Mouse (Mus musculus): ENCODE results near the gene Ksr2. TPM values are rescaled to one million over a fixed set of nuclear protein-coding genes. Genes with fewer than 3 reads are reported as not detected.
A peak's percentile ranks its signal among the peaks of the same experiment; 100 is the strongest.

Gene Ksr2
- polyA plus RNA-seq (2014; fragmentation: Nextera tagmentation; extraction: Ambion mirVana), result 0.36 and 0.39 TPM in 2 replicates

GRCm38 (mm10) chr5:117413507-117414501, at the start of gene Ksr2:
TSS of gene Ksr2 (plus strand) at chr5:117414000.
- H3K36me3 ChIP-seq (ENCODE audit: insufficient read depth), result no peaks in the 10 kb centered on the region
- peak within 1 kb of the TSS; percentile 78 for H3K4me2 ChIP-seq
- H3K9ac ChIP-seq, result peak within 1 kb of the TSS; percentile 17
- DNase-seq (peak; percentile 69), ATAC-seq (ENCODE audit: insufficient read depth) (peak; percentile 89)
- no peaks in the 10 kb centered on the region for H3K4me1 ChIP-seq (ENCODE audit: insufficient read depth)
- TF ChIP-seq CTCF (IDR thresholded peaks at IDR 0.05; ENCODE audit: low read depth), result no peak
- peak within 1 kb of the TSS; percentile 54; the same call in 1 of the 2 replicates for H3K27ac ChIP-seq (ENCODE audit: low read depth)
- under 1% methylated on average over 89 of the region's 89 CpGs for WGBS
- peaks cover 42% of the 10 kb centered on the region for H3K27me3 ChIP-seq (ENCODE audit: insufficient read depth, low read length)
- no peaks in the 10 kb centered on the region for H3K9me3 ChIP-seq (ENCODE audit: low read depth, low read length)
- peak within 1 kb of the TSS; percentile 53 for H3K4me3 ChIP-seq (ENCODE audit: low read depth, low read length)

GRCm38 (mm10) chr5:117364821-117365220, 49.0 kb upstream of the Ksr2 start:
- 82% methylated on average over 3 of the region's 3 CpGs for WGBS
- ATAC-seq (ENCODE audit: insufficient read depth), result no peak
- no peak for DNase-seq
- no peak for TF ChIP-seq CTCF (IDR thresholded peaks at IDR 0.05; ENCODE audit: low read depth)
- Histone ChIP-seq H3K36me3 (ENCODE audit: insufficient read depth) (peaks cover 56% of the 10 kb centered on the region), H3K9me3 (ENCODE audit: low read depth, low read length) (no peaks in the 10 kb centered on the region), H3K27ac (ENCODE audit: low read depth) (no peak overlapping the region), H3K4me3 (ENCODE audit: low read depth, low read length) (no peak overlapping the region), H3K27me3 (ENCODE audit: insufficient read depth, low read length) (no peaks in the 10 kb centered on the region), H3K4me1 (ENCODE audit: insufficient read depth) (peaks cover 13% of the 10 kb centered on the region), H3K4me2 (no peak overlapping the region), H3K9ac (no peak overlapping the region)

GRCm38 (mm10) chr5:117365904-117366561, 47.8 kb upstream of the Ksr2 start:
- no peaks in the 10 kb centered on the region for H3K27me3 ChIP-seq (ENCODE audit: insufficient read depth, low read length)
- H3K9ac ChIP-seq, result no peak overlapping the region
- WGBS, result 86% methylated on average over 13 of the region's 13 CpGs
- H3K4me3 ChIP-seq (ENCODE audit: low read depth, low read length), result no peak overlapping the region
- H3K36me3 ChIP-seq (ENCODE audit: insufficient read depth), result peaks cover 67% of the 10 kb centered on the region
- TF ChIP-seq CTCF (IDR thresholded peaks at IDR 0.05; ENCODE audit: low read depth), result no peak
- no peak for DNase-seq
- H3K9me3 ChIP-seq (ENCODE audit: low read depth, low read length), result no peaks in the 10 kb centered on the region
- H3K27ac ChIP-seq (ENCODE audit: low read depth), result no peak overlapping the region
- no peak overlapping the region for H3K4me2 ChIP-seq
- peaks cover 3% of the 10 kb centered on the region for H3K4me1 ChIP-seq (ENCODE audit: insufficient read depth)
- ATAC-seq (ENCODE audit: insufficient read depth), result no peak

GRCm38 (mm10) chr5:117367206-117367605, 46.6 kb upstream of the Ksr2 start:
- TF ChIP-seq CTCF (IDR thresholded peaks at IDR 0.05; ENCODE audit: low read depth), result no peak
- Histone ChIP-seq H3K4me1 (ENCODE audit: insufficient read depth) (no peaks in the 10 kb centered on the region), H3K4me2 (no peak overlapping the region), H3K27ac (ENCODE audit: low read depth) (no peak overlapping the region), H3K9me3 (ENCODE audit: low read depth, low read length) (no peaks in the 10 kb centered on the region), H3K9ac (no peak overlapping the region), H3K27me3 (ENCODE audit: insufficient read depth, low read length) (no peaks in the 10 kb centered on the region), H3K36me3 (ENCODE audit: insufficient read depth) (peaks cover 79% of the 10 kb centered on the region), H3K4me3 (ENCODE audit: low read depth, low read length) (no peak overlapping the region)
- DNase-seq, result no peak
- 36% methylated on average over 8 of the region's 8 CpGs for WGBS
- no peak for ATAC-seq (ENCODE audit: insufficient read depth)

- H3K9ac ChIP-seq, result no peak overlapping the region
- H3K27ac ChIP-seq (ENCODE audit: low read depth), result no peak overlapping the region
- no peaks in the 10 kb centered on the region for H3K27me3 ChIP-seq (ENCODE audit: insufficient read depth, low read length)
- no peak overlapping the region for H3K4me3 ChIP-seq (ENCODE audit: low read depth, low read length)
- no peak overlapping the region for H3K4me2 ChIP-seq
- ATAC-seq (ENCODE audit: insufficient read depth), result no peak
- H3K36me3 ChIP-seq (ENCODE audit: insufficient read depth), result peaks cover 84% of the 10 kb centered on the region
- no peaks in the 10 kb centered on the region for H3K4me1 ChIP-seq (ENCODE audit: insufficient read depth)
- no peaks in the 10 kb centered on the region for H3K9me3 ChIP-seq (ENCODE audit: low read depth, low read length)
- TF ChIP-seq CTCF (IDR thresholded peaks at IDR 0.05; ENCODE audit: low read depth), result no peak
- DNase-seq, result no peak
- WGBS, result 76% methylated on average over 10 of the region's 10 CpGs
Observed at GRCm38 (mm10) chr5:117370592-117370991, 43.2 kb upstream of the Ksr2 start.

- H3K27me3 ChIP-seq (ENCODE audit: insufficient read depth, low read length), result no peaks in the 10 kb centered on the region
- ATAC-seq (ENCODE audit: insufficient read depth), result peak; percentile 27; the same call in 1 of the 2 replicates
- H3K9ac ChIP-seq, result no peak overlapping the region
- TF ChIP-seq CTCF (IDR thresholded peaks at IDR 0.05; ENCODE audit: low read depth), result no peak
- H3K4me3 ChIP-seq (ENCODE audit: low read depth, low read length), result no peak overlapping the region
- 72% methylated on average over 9 of the region's 9 CpGs for WGBS
- peaks cover 85% of the 10 kb centered on the region for H3K36me3 ChIP-seq (ENCODE audit: insufficient read depth)
- H3K27ac ChIP-seq (ENCODE audit: low read depth), result peak overlapping the region; percentile 36; the same call in 1 of the 2 replicates
- no peaks in the 10 kb centered on the region for H3K9me3 ChIP-seq (ENCODE audit: low read depth, low read length)
- H3K4me1 ChIP-seq (ENCODE audit: insufficient read depth), result no peaks in the 10 kb centered on the region
- no peak for DNase-seq
- no peak overlapping the region for H3K4me2 ChIP-seq
Observed at GRCm38 (mm10) chr5:117373418-117373817, 40.4 kb upstream of the Ksr2 start.
